Mouse (Mus musculus): ENCODE results near the gene Sgcg. TPM values are rescaled to one million over a fixed set of nuclear protein-coding genes. Genes with fewer than 3 reads are reported as not detected.

Gene Sgcg
- total RNA-seq, 2 experiments from 2014 or later, result 237 to 263 TPM

- no peak for DNase-seq
- intact Hi-C loops (cut with DNase I), result no loop called here
Measured at GRCm38 (mm10) chr14:61237101-61237654, 21.1 kb downstream of the Sgcg start.

GRCm38 (mm10) chr14:61235846-61236474, 22.3 kb downstream of the Sgcg start:
- peak in 1 of 2 experiments; percentile 19 for DNase-seq
- intact Hi-C loops (cut with DNase I), result no loop called here

- DNase-seq, result no peak
- intact Hi-C loops (cut with DNase I), result no loop called here
Measured at GRCm38 (mm10) chr14:61232016-61232568, 26.2 kb downstream of the Sgcg start.

- intact Hi-C loops (cut with DNase I), result no loop called here
- no peak for DNase-seq
Measured at GRCm38 (mm10) chr14:61230179-61230578, 28.1 kb downstream of the Sgcg start.

- no peak for DNase-seq
Measured at GRCm38 (mm10) chr14:61229763-61230162, 28.5 kb downstream of the Sgcg start.

GRCm38 (mm10) chr14:61226151-61226550, 32.1 kb downstream of the Sgcg start:
- intact Hi-C loops (cut with DNase I), result no loop called here

More at GRCm38 (mm10) chr14:61229763-61230162, 28.5 kb downstream of the Sgcg start:
- intact Hi-C loops (cut with DNase I), result no loop called here

GRCm38 (mm10) chr14:61224387-61225077, 33.8 kb downstream of the Sgcg start:
- intact Hi-C loops (cut with DNase I), result no loop called here
- DNase-seq, result no peak

More at GRCm38 (mm10) chr14:61226151-61226550, 32.1 kb downstream of the Sgcg start:
- no peak for DNase-seq

GRCm38 (mm10) chr14:61223740-61224139, 34.5 kb downstream of the Sgcg start:
- DNase-seq, result no peak
- intact Hi-C loops (cut with DNase I), result no loop called here

GRCm38 (mm10) chr14:61222506-61222905, 35.8 kb downstream of the Sgcg start:
- DNase-seq, result no peak
- intact Hi-C loops (cut with DNase I), result no loop called here

- intact Hi-C loops (cut with DNase I), result no loop called here
- DNase-seq, result no peak
Measured at GRCm38 (mm10) chr14:61221166-61221565, 37.1 kb downstream of the Sgcg start.

GRCm38 (mm10) chr14:61211754-61212153, 46.5 kb downstream of the Sgcg start:
- intact Hi-C loops (cut with DNase I), result no loop called here

GRCm38 (mm10) chr14:61210111-61210510, 48.2 kb downstream of the Sgcg start:
- intact Hi-C loops (cut with DNase I), result no loop called here
- DNase-seq, result no peak

More at GRCm38 (mm10) chr14:61211754-61212153, 46.5 kb downstream of the Sgcg start:
- DNase-seq, result no peak

- no peak for DNase-seq
- intact Hi-C loops (cut with DNase I), result no loop called here
Measured at GRCm38 (mm10) chr14:61194416-61194815, 63.9 kb downstream of the Sgcg start.

- DNase-seq, result no peak
- intact Hi-C loops (cut with DNase I), result no loop called here
Measured at GRCm38 (mm10) chr14:61192326-61192725, 66.0 kb downstream of the Sgcg start.

- intact Hi-C loops (cut with DNase I), result no loop called here
- no peak for DNase-seq
Measured at GRCm38 (mm10) chr14:61191904-61192303, 66.4 kb downstream of the Sgcg start.

- intact Hi-C loops (cut with DNase I), result loop anchor here (1.0 to 10.0 kb wide), 2 partner anchors 34 to 272 kb away; no protein-coding TSS in a partner anchor
- DNase-seq, result peak in 1 of 2 experiments; percentile 59
Measured at GRCm38 (mm10) chr14:61173229-61173628, 85.1 kb downstream of the Sgcg start.

GRCm38 (mm10) chr14:61172548-61173158, 85.6 kb downstream of the Sgcg start:
- intact Hi-C loops (cut with DNase I), result loop anchor here (1.0 to 10.0 kb wide), 2 partner anchors 33 to 272 kb away; no protein-coding TSS in a partner anchor
- peak; percentile 99 for DNase-seq

GRCm38 (mm10) chr14:61171261-61171970, 86.9 kb downstream of the Sgcg start:
- intact Hi-C loops (cut with DNase I), result loop anchor here (10.0 kb wide), 1 partner anchor 273 kb away; no protein-coding TSS in a partner anchor
- DNase-seq, result no peak
